Mouse (Mus musculus) testis, adult 2 months (tissue): Measurements from ENCODE around the gene Ift80. TPM values are rescaled to one million over a fixed set of nuclear protein-coding genes. Genes with fewer than 3 reads are reported as not detected.

Experiments
- H3K27ac ChIP-seq: fragments of 200-500 bp; 2 replicates; pipeline ENCODE4 v1.5.1; 2012; ENCODE audit warnings: low read depth, low read length; ENCODE audit not compliant: control insufficient read depth, insufficient read depth
- H3K27me3 ChIP-seq: fragments of 200-500 bp; 2 replicates; pipeline ENCODE4 v1.6.1; 2012; ENCODE audit warnings: mild to moderate bottlenecking, low read length, moderate library complexity; ENCODE audit not compliant: control insufficient read depth, insufficient read depth
- H3K36me3 ChIP-seq: fragments of 200-500 bp; 2 replicates; pipeline ENCODE4 v1.6.1; 2012; ENCODE audit warnings: mild to moderate bottlenecking, low read length; ENCODE audit not compliant: control insufficient read depth, insufficient read depth
- H3K4me1 ChIP-seq: fragments of 200-500 bp; 2 replicates; pipeline ENCODE4 v1.6.1; 2012; ENCODE audit warnings: low read length; ENCODE audit not compliant: control insufficient read depth, insufficient read depth
- H3K4me3 ChIP-seq: fragments of 200-500 bp; 2 replicates; pipeline ENCODE4 v1.5.1; 2012; ENCODE audit warnings: low read depth, mild to moderate bottlenecking, low read length, moderate library complexity, mixed read lengths; ENCODE audit not compliant: control insufficient read depth
- CTCF ChIP-seq: fragments of 200-500 bp; IDR thresholded peaks from 2 replicates; pipeline ENCODE4 v1.5.1; 2012; ENCODE audit warnings: low read depth, mild to moderate bottlenecking, inconsistent platforms, low read length, moderate library complexity; ENCODE audit not compliant: control insufficient read depth, insufficient read depth, insufficient replicate concordance
- POLR2A ChIP-seq: fragments of 200-500 bp; IDR thresholded peaks from 2 replicates; pipeline ENCODE4 v1.6.1; 2012; ENCODE audit warnings: low read depth, mild to moderate bottlenecking, inconsistent platforms, low read length, moderate library complexity; ENCODE audit not compliant: control insufficient read depth
- polyA plus RNA-seq: library from polyadenylated mRNA; depleted of rRNA; stranded (reverse); fragments of >200 nt; gene quantifications from 2 replicates; pipeline ENCODE4 v1.2.3, GENCODE M21; 2012; rRNA removed

The Ift80 gene
- polyA plus RNA-seq = 25.3 and 30.9 TPM in 2 replicates

DNA sequence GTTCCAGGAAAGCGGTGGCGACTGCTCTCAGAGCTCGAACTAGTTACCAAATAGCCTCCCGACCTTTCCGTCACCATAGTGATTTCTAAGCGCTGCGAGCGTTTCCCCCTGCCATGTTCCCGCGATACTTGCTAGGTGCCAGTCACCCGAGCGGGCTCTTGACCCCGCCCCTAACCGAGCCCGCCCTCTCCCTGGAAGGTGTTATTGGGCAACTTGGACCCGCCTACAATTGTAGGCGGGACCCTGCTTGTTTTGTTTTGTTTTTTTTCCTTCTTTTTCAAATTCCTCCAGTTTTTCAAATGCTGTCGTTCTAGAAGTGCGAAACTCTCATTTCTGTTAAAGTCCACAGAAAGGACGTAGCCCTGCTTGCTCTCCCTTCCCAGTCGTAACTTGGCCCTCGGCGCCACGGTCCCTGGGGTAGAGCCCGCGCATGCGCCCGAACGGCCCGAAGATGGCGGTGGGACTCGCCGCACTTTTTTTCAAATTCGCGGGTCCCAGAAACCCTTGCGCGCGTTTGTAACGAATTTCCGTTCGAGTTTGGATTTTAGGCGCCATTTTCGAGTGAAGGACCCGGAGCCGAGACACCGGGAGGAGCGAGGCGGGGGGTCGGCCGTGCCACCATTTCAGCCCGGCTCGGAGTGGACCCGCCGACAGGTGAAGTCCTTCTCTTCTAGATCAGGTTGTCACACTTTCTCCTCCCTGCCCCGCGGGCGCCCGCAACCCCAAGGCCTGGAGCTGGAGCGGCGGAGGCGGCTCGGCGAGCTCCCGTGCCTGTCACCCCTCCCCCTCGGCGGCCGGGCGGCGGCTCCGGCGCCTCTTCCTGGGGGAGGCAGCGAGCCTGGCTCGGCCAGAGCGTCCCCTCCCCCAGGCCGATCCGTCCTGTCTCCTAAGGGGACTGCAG is at the start of gene Ift80, which contains the start of gene Smc4:
Gene Ift80, minus strand, starts transcription at position 134 of the 901 bp plus-strand sequence.
Gene Smc4, plus strand, starts transcription at position 302 of the 901 bp plus-strand sequence.
- Histone ChIP-seq H3K27me3 (no peaks in the 10 kb centered on the region), H3K4me3 (peak within 1 kb of the TSS; percentile 96), H3K27ac (peak within 1 kb of the TSS; percentile 98), H3K4me1 (peaks cover 7% of the 10 kb centered on the region), H3K36me3 (peaks cover 4% of the 10 kb centered on the region)
- TF ChIP-seq POLR2A (peak; percentile 71), CTCF (no peak)

DNA sequence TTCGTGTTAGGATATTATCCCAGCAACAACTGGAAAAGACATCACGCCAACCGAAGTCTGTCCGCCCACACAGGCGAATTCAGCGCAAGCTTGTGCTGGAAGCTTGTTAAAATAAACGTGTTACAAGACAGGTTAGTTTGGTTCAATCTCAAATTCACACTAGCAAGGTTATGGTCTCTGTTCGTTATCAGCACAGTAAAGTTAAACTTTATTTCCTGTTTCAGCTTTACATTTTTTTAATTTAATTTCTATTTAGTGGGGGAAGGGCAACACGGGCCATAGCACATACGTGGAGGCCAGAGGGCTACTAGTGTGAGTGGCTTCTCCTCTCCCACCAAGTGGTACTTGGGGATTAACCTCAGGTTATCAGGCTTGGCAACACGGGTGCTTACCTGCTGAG is 47.5 kb upstream of the Ift80 start:
- Histone ChIP-seq H3K4me3 (peak overlapping the region; percentile 9), H3K27ac (no peak overlapping the region), H3K36me3 (no peaks in the 10 kb centered on the region), H3K27me3 (no peaks in the 10 kb centered on the region), H3K4me1 (peaks cover 15% of the 10 kb centered on the region)
- no peak for TF ChIP-seq POLR2A
- TF ChIP-seq CTCF = no peak

DNA sequence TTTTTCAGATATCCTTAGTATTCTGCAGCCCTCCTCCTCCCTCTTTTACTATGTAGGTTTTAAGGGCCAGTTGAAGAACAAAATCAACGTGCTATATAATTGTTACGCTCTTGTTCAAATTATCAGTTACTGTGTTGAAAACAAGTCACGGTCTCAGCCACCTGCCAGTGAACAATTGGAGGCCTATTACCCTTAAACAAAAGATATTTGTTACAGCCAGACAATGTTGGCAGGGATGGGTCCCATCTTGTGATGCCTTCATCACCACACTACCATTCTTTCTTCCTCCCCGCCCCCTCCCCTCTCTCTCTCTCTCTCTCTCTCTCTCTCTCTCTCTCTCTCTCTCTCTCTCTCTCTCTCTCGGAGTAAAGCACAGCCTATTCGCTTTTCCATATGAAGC is 44.6 kb upstream of the Ift80 start:
- H3K4me3 ChIP-seq = no peak overlapping the region
- H3K36me3 ChIP-seq = no peaks in the 10 kb centered on the region
- no peaks in the 10 kb centered on the region for H3K27me3 ChIP-seq
- TF ChIP-seq POLR2A = no peak
- TF ChIP-seq CTCF = no peak
- H3K4me1 ChIP-seq = peaks cover 21% of the 10 kb centered on the region
- H3K27ac ChIP-seq = no peak overlapping the region

DNA sequence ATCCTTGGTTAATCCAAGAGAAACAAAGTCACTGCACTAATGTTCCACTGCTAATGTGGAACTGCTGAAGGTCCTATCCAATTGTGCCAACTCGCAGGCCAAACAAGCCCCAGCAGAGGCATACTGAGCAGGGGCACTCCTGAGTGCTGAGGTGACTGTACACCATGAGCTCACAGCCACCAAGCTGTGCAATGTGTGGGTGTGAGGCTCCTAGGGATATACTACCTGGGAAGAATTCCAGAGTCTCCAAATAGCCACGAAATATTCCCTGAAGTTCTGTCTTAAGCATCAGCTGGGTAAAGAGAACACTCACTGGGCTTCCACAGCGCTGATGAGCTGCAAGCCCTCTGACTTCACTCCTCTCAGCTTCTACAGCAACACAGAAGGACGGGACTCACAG is 43.3 kb upstream of the Ift80 start:
- Histone ChIP-seq H3K36me3 (no peaks in the 10 kb centered on the region), H3K27me3 (no peaks in the 10 kb centered on the region), H3K27ac (peak overlapping the region; percentile 66), H3K4me1 (peaks cover 21% of the 10 kb centered on the region), H3K4me3 (peak overlapping the region; percentile 52)
- TF ChIP-seq POLR2A = no peak
- no peak for TF ChIP-seq CTCF

DNA sequence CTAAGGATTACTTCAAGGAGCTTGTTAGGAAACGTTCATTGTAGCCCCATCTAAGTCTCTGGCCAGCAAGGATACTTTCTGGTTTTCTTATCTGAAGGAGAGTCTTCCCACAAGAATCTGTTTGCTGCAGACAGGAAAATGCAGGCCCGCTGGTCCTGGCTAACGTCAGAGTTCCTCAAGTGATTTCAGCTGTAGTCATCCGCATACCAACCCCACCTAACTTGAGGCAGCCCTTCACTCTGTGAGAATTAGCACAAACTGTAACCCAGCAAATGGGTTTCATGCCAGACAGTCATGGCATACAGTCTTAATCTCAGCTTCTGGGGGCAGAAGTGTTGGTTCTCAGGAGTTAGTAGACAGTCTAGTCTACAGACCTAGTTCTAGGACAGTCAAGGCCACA is 42.1 kb upstream of the Ift80 start:
- TF ChIP-seq CTCF (no peak), POLR2A (no peak)
- Histone ChIP-seq H3K27ac (peak overlapping the region; percentile 57; the same call in 1 of the 2 replicates), H3K4me1 (peaks cover 18% of the 10 kb centered on the region), H3K36me3 (no peaks in the 10 kb centered on the region), H3K27me3 (no peaks in the 10 kb centered on the region), H3K4me3 (peak overlapping the region; percentile 82)

DNA sequence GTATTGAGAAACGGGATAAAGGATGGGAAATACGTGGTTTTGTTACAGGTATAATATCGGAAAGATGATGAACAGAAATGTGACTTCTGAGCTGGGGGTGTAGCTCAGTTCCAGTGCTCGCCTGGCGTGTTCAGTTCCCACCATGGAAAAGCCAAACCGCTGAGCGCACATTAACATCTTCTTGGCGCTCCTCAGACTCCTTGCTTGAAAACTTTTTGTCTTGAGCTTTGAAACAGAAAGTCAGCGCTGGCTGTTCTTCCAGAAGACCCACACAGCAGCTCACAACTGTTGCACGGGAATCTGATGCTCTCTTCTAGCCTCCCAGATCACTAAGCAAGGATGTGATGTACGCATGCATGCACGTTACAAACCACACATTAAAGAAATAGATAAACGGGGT is 41.4 kb upstream of the Ift80 start:
- Histone ChIP-seq H3K27ac (peak overlapping the region; percentile 77), H3K4me1 (peaks cover 15% of the 10 kb centered on the region), H3K36me3 (no peaks in the 10 kb centered on the region), H3K4me3 (peak overlapping the region; percentile 97), H3K27me3 (no peaks in the 10 kb centered on the region)
- TF ChIP-seq POLR2A (no peak), CTCF (no peak)

DNA sequence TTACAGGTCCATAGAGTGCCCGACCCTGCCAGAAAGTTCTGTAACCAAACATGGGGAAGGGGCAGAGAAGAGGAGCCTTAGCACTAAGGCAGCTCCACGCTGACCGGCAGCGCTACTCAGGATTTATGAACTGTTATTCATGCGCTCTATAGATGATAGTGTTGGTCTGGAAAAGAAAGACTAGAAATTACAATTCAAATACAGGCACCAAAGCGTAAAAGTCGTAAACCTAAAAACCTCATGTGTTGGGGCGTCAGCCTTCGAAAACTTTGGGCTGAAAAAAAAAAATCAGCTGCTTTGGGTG is 41.0 kb upstream of the Ift80 start:
- Histone ChIP-seq H3K4me1 (peaks cover 15% of the 10 kb centered on the region), H3K36me3 (no peaks in the 10 kb centered on the region), H3K4me3 (peak overlapping the region; percentile 97), H3K27ac (peak overlapping the region; percentile 77), H3K27me3 (no peaks in the 10 kb centered on the region)
- TF ChIP-seq POLR2A (no peak; the same call in 1 of the 2 replicates), CTCF (no peak)
